Mouse (Mus musculus): ENCODE measurements around the gene Sntb2.
A peak's percentile ranks its signal among the peaks of the same experiment; 100 is the strongest.
"Not testable (repeated sequence)": the region's sequence is repeated elsewhere in the genome, so short reads cannot be mapped to it uniquely, and the experiment has no call there.

Sntb2 gene

DNA sequence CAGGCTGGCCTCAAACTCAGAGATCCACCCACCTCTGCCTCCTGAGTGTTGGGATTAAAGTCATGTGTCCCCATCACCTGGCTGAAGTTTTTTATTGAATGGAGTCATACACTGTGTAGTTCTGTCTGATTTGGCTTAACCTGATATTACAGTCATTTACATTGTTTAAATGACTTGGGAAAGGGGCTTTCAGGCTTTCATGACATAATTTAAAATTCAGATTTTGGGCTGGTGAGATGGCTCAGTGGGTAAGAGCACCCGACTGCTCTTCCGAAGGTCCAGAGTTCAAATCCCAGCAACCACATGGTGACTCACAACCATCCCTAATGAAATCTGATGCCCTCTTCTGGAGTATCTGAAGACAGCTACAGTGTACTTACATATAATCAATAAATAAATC is 98.1 kb downstream of the Sntb2 start:
- DNase-seq (ENCODE audit: low read depth), result not testable (repeated sequence)

DNA sequence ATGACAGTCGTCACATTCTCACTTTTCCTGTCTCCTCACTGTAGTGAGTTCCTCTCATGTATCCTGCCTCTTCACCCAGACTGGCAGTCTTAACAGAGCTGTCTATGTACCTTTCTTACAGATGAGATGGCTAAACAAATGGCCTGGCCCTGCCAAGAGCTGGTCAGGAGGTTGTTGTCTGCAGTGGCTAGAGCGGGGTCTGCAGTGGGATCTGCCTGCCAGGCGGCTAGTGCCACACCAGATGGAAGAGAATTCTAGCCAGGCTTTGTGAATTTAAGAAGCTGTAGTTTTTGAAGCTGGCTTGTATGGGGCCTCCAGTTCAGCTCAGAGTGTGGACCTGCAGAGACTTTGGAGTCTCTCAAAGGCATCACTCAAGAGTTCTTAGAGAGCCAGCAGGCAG is 100.1 kb downstream of the Sntb2 start:
- DNase-seq (ENCODE audit: low read depth), result no peak

DNA sequence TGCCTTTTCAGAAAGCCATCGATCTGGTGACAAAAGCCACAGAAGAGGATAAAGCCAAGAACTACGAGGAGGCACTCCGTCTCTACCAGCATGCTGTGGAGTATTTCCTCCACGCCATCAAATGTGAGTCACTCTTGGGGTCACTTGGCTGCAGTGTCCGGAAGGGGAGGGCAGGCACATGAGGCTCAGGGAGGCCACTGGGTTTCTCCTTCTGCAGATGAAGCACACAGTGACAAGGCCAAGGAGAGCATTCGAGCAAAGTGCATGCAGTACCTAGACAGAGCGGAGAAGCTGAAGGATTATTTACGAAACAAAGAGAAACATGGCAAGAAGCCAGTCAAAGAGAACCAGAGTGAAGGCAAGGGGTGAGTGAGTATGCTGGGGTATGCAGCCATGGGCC is 101.1 kb downstream of the Sntb2 start:
- DNase-seq (ENCODE audit: low read depth), result no peak

- no peak for DNase-seq (ENCODE audit: low read depth)
Observed at GRCm38 (mm10) chr8:107040632-107041031, 105.1 kb downstream of the Sntb2 start.

- no peak for DNase-seq (ENCODE audit: low read depth)
Observed at GRCm38 (mm10) chr8:107045478-107045877, 109.9 kb downstream of the Sntb2 start.

- DNase-seq (ENCODE audit: low read depth), result no peak
Observed at GRCm38 (mm10) chr8:107046976-107047375, 111.4 kb downstream of the Sntb2 start.

GRCm38 (mm10) chr8:107048061-107048941 is 112.8 kb downstream of the Sntb2 start, which contains the start of gene Pdf:
Gene Pdf (minus strand): TSS chr8:107048614.
- peak; percentile 89 for DNase-seq (ENCODE audit: low read depth)

DNA sequence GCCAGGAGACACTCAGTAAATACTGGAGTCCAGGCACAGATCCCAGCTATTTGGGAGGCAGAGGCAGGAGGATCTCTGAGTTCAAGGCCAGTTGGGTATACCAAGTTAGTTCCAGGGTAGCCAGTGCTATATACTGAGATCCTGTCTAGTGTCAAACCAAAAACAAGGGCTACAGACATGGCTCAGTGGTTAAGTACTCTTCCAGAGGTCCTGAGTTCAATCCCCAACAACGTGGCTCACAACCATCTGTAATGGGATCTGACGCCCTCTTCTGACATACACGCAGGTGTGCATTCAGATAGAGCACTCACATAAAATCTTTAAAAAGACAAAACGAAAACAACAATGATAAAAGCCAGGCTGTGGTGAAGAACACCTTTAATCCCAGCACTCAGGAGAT is 113.9 kb downstream of the Sntb2 start:
- DNase-seq (ENCODE audit: low read depth), result no peak

- no peak for DNase-seq (ENCODE audit: low read depth)
Observed at GRCm38 (mm10) chr8:107052046-107052445, 116.5 kb downstream of the Sntb2 start.

- peak; percentile 98 for DNase-seq (ENCODE audit: low read depth)
Observed at GRCm38 (mm10) chr8:107056076-107056972, 120.8 kb downstream of the Sntb2 start, which contains the start of the genes Cog8 and Nip7. Gene Cog8 (minus strand): TSS chr8:107056689. Gene Nip7 (plus strand): TSS chr8:107056877.

GRCm38 (mm10) chr8:107056973-107057369 is 121.4 kb downstream of the Sntb2 start:
- DNase-seq (ENCODE audit: low read depth), result no peak

- no peak for DNase-seq (ENCODE audit: low read depth)
Observed at GRCm38 (mm10) chr8:107062613-107063012, 127.1 kb downstream of the Sntb2 start.

GRCm38 (mm10) chr8:107065511-107066496 is 130.3 kb downstream of the Sntb2 start, which contains the start of gene Tmed6:
Gene Tmed6 (minus strand): TSS chr8:107065644.
- DNase-seq (ENCODE audit: low read depth), result no peak

Data from NIH3T3 (cell line).